Mouse (Mus musculus) embryo, embryonic 9.5 days (tissue): ENCODE measurements around the gene Nek7.
A peak's percentile ranks its signal among the peaks of the same experiment; 100 is the strongest.

Source experiments
- DNase-seq: peaks from one replicate; pipeline ENCODE4 v3.0.0-alpha.2; 2017; ENCODE audit errors: extremely low spot score

The Nek7 gene

GRCm38 (mm10) chr1:138571038-138571441 lies 48.9 kb downstream of the Nek7 start:
- no peak for DNase-seq

DNA sequence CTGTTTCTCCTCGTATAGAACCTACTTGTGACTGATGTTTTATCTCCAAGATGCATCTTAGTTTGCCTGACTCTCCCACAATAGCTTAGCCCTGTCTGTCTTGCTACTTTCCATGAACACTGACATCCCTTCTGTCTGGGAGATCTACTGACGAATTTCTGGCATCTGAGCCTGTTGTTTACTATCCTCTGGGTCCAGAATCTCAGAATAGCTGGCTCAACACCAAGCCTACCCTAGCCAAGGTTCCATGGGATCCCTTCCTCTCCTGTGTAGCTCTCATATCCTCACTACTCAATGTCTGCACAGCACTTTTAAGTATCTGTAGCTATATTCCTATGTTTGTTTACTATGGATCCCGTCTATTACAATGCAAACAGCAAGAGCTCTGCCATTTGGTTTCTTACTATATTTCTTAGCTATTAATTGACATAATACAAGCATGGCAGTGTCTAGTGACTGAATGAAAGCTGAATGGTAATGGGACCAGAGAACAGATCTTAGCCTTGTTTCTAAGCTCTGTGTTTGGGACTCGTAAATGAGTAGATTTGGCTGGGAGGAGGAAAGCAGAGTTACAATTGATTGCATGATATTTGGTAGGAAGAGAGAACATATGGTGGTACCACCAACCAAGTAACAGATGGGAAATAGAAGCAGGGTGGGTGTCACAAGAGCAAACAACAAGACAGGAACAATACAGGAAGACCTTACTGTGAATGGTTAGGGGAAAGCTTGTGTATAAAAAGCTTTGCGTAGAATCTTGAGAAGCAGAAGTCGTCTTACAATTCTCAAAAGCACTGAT lies 51.3 kb downstream of the Nek7 start:
- DNase-seq = no peak

GRCm38 (mm10) chr1:138567946-138568345 lies 52.0 kb downstream of the Nek7 start:
- no peak for DNase-seq

GRCm38 (mm10) chr1:138564677-138565076 lies 55.3 kb downstream of the Nek7 start:
- no peak for DNase-seq

DNA sequence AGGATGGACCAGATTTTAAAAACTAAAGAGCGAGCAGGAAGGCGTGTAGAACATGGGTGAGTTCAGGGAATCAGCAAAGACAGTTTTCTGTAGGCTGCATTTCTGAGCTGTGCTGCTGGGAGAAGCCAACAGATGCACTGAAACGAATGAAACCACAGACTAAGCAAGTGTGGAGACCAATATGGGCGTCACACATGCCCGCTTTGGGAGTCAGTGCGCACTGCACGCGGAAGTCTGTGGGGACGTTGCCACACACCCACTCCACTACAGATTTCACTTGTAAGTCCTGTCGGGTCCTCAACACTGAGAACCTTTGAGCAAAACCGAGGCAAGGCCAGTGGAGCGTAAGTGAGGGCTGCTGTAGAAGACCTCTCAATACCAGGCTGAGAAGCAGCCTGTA lies 59.2 kb downstream of the Nek7 start:
- no peak for DNase-seq

DNA sequence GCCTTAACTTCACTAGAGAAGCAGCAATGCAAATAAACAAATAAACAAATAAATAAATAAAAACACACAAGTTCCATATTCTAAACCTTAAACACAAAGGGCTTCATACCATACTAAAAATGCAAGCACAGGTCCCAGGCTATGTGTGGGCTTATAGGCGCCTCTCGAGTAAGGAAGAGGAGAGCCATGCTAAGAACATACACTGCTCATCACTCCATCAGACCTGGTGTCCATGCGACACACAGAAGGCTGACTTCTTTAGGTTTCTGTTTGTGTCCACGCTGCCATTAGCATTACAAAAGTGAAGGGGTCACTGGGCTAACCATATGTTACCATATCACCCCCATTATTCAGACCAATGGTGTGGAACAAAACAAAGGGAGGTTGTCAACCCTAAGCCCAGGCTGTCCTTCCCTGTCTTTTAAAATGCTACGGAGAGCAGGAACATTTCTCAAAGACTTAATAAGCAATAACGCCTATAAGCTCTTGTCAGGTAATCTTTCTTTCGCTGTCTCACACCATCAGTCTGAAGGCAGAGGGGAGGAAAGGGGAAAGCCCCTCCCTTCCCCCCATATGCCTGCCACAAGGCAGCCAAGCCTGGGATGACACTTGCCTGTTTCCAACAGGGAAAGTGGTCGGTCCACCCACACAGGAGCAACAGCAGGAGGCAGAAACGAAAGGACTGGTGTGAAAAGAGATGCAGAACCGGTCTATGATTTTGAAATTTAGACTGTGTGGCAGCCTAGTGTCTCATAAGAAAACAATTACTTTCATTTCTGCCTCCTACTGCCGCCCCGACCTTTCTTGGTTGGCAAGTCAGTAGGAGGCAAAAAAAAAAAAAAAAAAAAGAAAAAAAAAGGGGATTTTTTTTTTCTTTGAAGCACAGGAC lies 60.5 kb downstream of the Nek7 start:
- peak; percentile 43 for DNase-seq

DNA sequence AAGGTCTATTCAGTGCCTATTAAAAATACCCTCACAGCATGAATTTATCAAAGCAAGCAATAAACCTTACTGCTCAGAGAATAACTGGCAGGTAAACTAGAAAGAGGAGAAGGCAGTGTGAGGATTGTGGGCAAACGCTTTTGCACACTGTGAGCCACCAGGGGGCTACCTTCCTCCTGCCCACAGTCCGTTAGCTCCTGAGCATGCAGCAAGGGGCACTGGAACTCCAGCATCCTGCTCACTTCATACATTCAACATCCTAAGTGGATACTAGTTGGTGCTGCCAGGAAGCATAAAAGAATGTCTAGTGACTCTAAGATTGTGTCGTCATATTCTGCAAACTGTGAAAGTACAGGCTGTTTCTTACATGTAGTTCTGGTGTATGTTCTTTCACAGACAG lies 61.6 kb downstream of the Nek7 start:
- no peak for DNase-seq

DNA sequence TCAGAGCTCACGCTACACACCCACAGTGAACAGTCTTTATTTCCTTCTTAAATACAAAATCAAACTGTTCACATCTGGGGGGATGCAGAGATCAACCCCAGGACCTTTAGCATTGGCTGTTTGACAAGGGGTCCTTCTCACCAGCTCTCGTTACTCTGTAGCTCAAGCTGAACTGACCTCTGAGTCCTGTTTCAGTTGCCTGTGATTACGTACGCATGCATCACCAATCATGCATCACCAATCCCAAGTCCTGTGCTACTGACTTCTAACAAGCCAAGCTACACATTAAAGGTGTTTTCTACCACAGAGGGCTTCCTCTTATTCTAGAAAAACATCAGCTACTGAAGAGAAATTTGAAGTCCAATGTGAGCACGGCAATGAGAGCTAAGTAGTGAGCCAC lies 65.0 kb downstream of the Nek7 start:
- no peak for DNase-seq

GRCm38 (mm10) chr1:138550184-138550583 lies 69.8 kb downstream of the Nek7 start:
- no peak for DNase-seq

GRCm38 (mm10) chr1:138542170-138542515 lies 77.8 kb downstream of the Nek7 start:
- DNase-seq = no peak

- DNase-seq = no peak
These were observed 78.3 kb downstream of the Nek7 start for GRCm38 (mm10) chr1:138541495-138542169.

DNA sequence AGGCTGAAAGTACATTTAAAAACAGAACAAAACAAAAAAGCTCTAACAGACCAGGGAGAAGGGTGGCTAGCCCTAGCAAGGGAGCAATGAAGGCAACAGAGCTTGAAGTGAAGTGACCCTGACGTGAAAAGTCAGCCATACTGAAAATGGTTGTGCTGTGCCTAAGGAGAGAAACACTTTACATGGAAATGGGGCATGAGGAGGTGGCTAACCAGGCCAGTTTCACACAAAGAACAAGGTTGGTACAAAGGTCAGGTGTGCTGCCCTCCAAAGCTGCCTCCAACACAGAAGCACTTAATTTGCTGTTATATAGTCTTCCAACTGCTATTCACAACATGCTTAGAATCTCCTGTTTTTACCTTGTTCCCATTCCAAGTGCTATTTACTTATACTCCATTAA lies 80.2 kb downstream of the Nek7 start:
- no peak for DNase-seq

GRCm38 (mm10) chr1:138538217-138538616 lies 81.7 kb downstream of the Nek7 start:
- no peak for DNase-seq

DNA sequence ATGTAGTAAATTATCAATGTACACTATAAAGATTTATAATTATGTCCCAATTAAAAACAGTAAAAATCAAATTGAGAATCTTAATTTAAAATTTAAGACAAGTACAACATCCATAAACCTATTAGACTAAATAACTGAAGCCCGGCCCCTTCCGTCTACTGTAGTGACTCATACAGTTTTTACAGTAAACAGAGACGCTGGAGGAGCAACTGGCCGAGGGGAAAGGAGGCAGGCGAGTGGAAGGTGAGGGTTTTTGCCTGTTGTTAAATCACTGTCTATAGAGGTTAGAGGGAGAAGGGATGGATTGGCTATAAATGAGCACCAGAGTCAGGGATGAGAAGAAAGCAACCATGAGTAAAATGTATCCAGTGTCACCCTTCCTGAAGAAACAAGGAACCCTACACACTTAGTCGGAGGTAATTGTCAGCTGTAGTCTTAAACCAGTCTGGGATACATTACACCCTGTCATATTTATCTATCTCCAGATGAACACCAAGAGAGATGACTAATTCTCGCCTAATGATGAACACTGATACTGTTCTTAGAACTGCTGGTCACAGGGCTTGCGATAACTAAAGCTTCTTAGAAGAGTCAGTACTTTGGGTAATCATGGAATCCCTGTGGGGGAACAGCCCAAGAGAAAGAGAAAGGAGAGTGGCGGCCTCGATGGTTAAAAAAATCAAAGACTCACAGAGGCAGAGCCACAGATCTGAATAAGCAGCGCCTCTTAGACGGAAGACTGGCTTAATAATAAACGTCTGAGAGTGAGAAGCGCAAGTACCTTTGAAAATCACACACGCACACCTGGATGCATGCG lies 84.0 kb downstream of the Nek7 start:
- no peak for DNase-seq

DNA sequence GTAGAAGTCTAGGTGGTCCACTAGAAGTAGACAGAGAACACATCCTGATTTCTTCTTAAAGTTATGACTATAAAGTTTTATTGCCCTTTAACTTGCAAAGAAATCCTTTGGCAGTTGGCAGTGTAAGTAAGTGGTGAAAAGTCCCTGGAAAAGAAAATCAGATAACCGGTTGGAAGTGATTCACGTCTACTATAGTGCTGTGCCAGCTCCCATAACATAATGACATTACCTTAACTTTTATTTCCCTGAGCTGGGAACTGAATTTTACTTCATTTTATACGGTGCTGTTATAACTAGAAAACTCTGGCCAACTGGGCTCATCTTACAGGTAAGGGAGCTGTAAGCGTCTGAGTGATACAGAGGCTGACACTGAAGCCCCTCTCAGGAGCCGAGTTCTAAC lies 89.3 kb downstream of the Nek7 start:
- no peak for DNase-seq

GRCm38 (mm10) chr1:138523962-138524361 lies 96.0 kb downstream of the Nek7 start:
- no peak for DNase-seq

GRCm38 (mm10) chr1:138518235-138518634 lies 101.7 kb downstream of the Nek7 start:
- no peak for DNase-seq

DNA sequence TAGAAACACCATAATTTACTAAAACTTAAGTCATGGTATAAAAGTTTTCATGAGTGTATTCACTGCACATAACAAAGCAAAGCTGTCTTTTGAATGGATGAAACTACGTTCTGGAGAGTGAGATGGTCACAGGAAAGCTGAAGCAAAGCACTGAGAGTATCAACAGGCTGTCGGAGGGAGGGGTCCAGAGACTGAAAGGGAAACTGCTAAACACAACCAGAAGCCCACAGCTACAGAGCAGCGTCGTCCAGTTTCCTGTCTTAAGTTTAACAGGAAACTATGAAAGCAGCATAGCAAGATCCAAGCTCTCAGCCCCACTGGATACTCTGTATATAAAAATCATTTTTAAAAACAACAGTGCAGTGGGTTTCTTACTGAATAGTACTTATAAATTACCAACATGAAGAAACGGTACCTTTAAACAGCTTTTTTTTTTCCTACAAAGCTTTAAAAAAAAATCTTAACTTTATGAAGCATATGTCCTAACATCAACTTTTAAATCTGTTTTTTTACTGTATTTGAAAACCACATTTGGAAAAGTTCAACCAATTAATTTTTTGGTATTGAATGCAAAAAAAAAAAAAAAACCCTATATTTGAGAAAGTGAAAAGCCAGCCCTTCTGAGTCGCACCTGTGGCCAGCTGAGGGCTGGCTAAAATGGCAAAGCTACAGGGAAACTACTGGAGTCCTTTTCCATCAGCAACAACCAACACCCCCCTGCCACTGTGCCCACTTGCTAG lies 102.4 kb downstream of the Nek7 start:
- no peak for DNase-seq

GRCm38 (mm10) chr1:138516946-138517345 lies 103.0 kb downstream of the Nek7 start:
- no peak for DNase-seq

DNA sequence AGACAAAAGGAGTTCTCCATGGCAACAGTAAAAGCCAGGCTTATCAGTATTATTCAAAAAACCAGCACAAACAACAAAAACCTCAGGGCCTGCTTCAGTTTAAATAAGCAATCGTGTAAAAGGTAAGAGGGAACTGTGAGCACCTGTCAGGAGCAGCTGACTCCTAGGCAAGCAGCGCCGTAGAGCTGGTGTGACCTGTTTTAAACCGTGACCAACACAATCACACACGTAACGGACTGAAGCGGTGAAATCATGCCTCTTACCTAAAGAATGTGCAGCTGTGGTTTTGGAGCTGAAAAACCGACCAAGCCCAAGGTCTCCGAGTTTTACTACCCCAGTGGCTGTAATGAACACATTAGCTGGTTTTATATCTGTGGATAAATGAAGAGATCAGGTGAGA lies 104.6 kb downstream of the Nek7 start:
- no peak for DNase-seq

DNA sequence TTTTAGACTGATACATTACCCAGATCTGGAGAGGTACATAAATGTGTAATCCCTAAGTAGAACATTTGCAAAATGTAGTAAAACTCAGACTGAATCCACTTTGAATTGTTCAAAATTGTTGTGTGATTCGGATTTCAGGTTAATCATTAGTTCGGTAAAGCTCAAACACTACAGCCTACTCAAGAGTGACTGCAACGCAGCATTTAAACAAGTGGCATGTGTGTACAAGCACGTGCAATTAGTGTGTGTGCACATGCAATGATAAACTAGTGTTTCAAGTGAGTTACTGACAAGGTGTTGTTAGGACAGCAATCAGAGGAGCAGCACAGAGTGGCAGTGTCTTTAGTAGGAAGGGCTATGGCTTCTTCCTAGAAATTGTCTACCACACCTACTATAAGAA lies 106.0 kb downstream of the Nek7 start:
- DNase-seq = no peak
